Mouse (Mus musculus): ENCODE measurements around the gene Parva. TPM values are rescaled to one million over a fixed set of nuclear protein-coding genes. Genes with fewer than 3 reads are reported as not detected.

Gene Parva
- total and polyA plus RNA-seq, 3 experiments: 0.08 to 1.1 (median 0.15) TPM

DNA sequence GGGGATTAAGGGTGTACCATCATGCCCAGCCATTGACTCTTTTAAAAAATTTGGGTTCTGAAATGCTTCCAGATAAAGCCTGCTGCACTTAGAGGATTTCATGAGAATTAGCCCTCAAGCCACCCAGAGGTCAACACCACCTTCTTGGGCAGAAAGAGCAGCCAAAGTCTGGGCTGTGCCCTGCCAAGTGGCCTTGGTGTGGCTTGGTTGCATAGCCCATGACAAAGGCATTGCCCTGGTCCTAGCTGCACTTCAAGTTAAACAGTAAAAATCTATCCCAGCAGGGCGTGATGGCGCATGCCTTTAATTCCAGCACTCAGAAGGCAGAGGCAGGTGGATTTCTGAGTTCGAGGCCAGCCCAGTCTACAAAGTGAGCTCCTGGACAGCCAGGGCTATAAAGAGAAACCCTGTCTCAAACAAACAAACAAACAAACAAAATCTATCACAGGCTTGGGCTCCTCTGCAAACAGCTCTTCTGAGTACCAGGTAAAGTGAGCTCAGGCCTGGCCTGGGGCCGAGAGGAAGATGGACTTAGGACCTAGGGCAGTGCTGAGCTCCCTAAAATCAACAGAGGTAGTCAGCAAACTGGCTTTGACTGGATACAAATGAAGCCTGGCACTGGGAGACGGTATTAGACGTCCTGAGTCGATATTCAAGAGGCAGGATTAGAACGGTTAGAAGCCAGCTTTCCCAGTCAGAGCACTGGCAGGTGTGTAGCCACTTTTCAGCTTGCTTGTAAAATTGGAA, 22.8 kb downstream of the Parva start:
- no peak overlapping the region for H3K9ac ChIP-seq (ENCODE audit: insufficient read depth, low read depth)
- TF ChIP-seq MYC (IDR thresholded peaks at IDR 0.05; ENCODE audit: low read depth, low read length) (no peak), CHD1 (IDR thresholded peaks at IDR 0.05; ENCODE audit: low read depth, low read length) (no peak), E2F4 (IDR thresholded peaks at IDR 0.05; ENCODE audit: insufficient replicate concordance, low read depth, low read length) (no peak), RCOR1 (conservative IDR thresholded peaks at IDR 0.05; ENCODE audit: low read depth, low read length) (no peak), MAX (IDR thresholded peaks at IDR 0.05; ENCODE audit: low read length) (no peak), BHLHE40 (IDR thresholded peaks at IDR 0.05; ENCODE audit: low read depth, low read length) (no peak), CTCF (conservative IDR thresholded peaks at IDR 0.05 in 1 of 2, IDR thresholded peaks at IDR 0.05 in 1 of 2; ENCODE audit: low read depth in 2 of 2, low read length in 2 of 2) (no peak), CHD2 (IDR thresholded peaks at IDR 0.05; ENCODE audit: low read length) (no peak), JUN (IDR thresholded peaks at IDR 0.05; ENCODE audit: insufficient read depth, low read depth, low read length) (no peak), RAD21 (IDR thresholded peaks at IDR 0.05; ENCODE audit: low read depth, low read length) (no peak), MXI1 (IDR thresholded peaks at IDR 0.05; ENCODE audit: low read depth, low read length) (no peak), HCFC1 (IDR thresholded peaks at IDR 0.05; ENCODE audit: low read depth, low read length) (no peak), ETS1 (conservative IDR thresholded peaks at IDR 0.05; ENCODE audit: low read depth, low read length) (no peak), MAZ (IDR thresholded peaks at IDR 0.05; ENCODE audit: low read depth, low read length) (no peak), TCF12 (IDR thresholded peaks at IDR 0.05; ENCODE audit: low read depth, low read length) (no peak), PAX5 (IDR thresholded peaks at IDR 0.05; ENCODE audit: low read length) (no peak)
- no peak for DNase-seq (ENCODE audit: extremely low read depth)
- no peaks in the 10 kb centered on the region for H3K9me3 ChIP-seq (replicated peaks; ENCODE audit: low read length)
- no peak overlapping the region for H3K27ac ChIP-seq (ENCODE audit: insufficient read depth, low read depth)
- dilution Hi-C loops (cut with MboI; ENCODE audit: extremely low pct_ligation_motif_present, extremely low pct_unique_long_range_greater_than_20kb, low sequenced_read_pairs) (no loop called here), in situ Hi-C loops (cut with MboI; ENCODE audit: low pct_ligation_motif_present, low pct_unique_long_range_greater_than_20kb, low sequenced_read_pairs) (no loop called here)
- no peaks in the 10 kb centered on the region for H3K79me2 ChIP-seq (replicated peaks; ENCODE audit: control insufficient read depth, extremely low read depth, insufficient read depth, poor library complexity, severe bottlenecking)
- no peaks in the 10 kb centered on the region for H3K36me3 ChIP-seq (replicated peaks in 1 of 2; ENCODE audit: control insufficient read depth in 1 of 2, insufficient read depth in 1 of 2, low read length in 1 of 2)
- no peak overlapping the region for H3K4me2 ChIP-seq (ENCODE audit: insufficient read depth, low read depth, poor library complexity, severe bottlenecking)
- no peak overlapping the region for H3K4me3 ChIP-seq (replicated peaks in 1 of 3; ENCODE audit: low read depth in 2 of 3, low read length in 2 of 3, poor library complexity in 1 of 3)
- no peaks in the 10 kb centered on the region for H3K4me1 ChIP-seq (ENCODE audit: control insufficient read depth in 1 of 2, insufficient read depth in 2 of 2)
- no peaks in the 10 kb centered on the region for H3K27me3 ChIP-seq (replicated peaks)

DNA sequence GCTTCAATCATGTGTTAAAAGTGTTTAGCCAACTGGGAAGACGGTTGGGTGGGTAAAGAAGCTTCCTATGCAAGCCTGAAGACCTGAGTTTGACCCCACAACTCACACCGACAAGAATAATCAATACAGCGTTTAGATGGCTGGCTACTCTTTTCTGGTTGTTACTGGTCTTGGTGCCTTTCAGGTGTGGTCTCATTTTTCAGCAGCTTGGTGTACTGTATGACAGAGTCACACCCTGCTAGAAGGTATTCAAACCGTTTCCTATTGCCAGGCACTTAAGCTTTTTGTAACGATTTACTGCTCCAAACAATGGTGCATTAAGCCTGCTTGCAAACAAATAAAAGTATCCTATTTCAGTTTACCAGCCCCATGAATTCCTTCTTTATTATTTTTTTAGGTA, 25.2 kb downstream of the Parva start:
- no peaks in the 10 kb centered on the region for H3K36me3 ChIP-seq (replicated peaks in 1 of 2; ENCODE audit: control insufficient read depth in 1 of 2, insufficient read depth in 1 of 2, low read length in 1 of 2)
- no peak for TF ChIP-seq ZC3H11A (IDR thresholded peaks at IDR 0.05; ENCODE audit: low read depth, low read length)
- no peak for TF ChIP-seq MAX (IDR thresholded peaks at IDR 0.05; ENCODE audit: low read length)
- no peak for TF ChIP-seq MYC (IDR thresholded peaks at IDR 0.05; ENCODE audit: low read depth, low read length)
- no peak for TF ChIP-seq MAFK (IDR thresholded peaks at IDR 0.05; ENCODE audit: insufficient replicate concordance, low read length)
- no peak for TF ChIP-seq RCOR1 (conservative IDR thresholded peaks at IDR 0.05; ENCODE audit: low read depth, low read length)
- TF ChIP-seq USF1 (IDR thresholded peaks at IDR 0.05; ENCODE audit: low read depth, low read length): no peak
- in situ Hi-C loops (cut with MboI; ENCODE audit: low pct_ligation_motif_present, low pct_unique_long_range_greater_than_20kb, low sequenced_read_pairs) (no loop called here), dilution Hi-C loops (cut with MboI; ENCODE audit: extremely low pct_ligation_motif_present, extremely low pct_unique_long_range_greater_than_20kb, low sequenced_read_pairs) (no loop called here)
- H3K27me3 ChIP-seq (replicated peaks): no peaks in the 10 kb centered on the region
- H3K4me1 ChIP-seq (ENCODE audit: control insufficient read depth in 1 of 2, insufficient read depth in 2 of 2): no peaks in the 10 kb centered on the region
- H3K79me2 ChIP-seq (replicated peaks; ENCODE audit: control insufficient read depth, extremely low read depth, insufficient read depth, poor library complexity, severe bottlenecking): no peaks in the 10 kb centered on the region
- no peaks in the 10 kb centered on the region for H3K9me3 ChIP-seq (replicated peaks; ENCODE audit: low read length)
- no peak overlapping the region for H3K4me3 ChIP-seq (replicated peaks in 1 of 3; ENCODE audit: low read depth in 2 of 3, low read length in 2 of 3, poor library complexity in 1 of 3)
- H3K27ac ChIP-seq (ENCODE audit: insufficient read depth, low read depth): no peak overlapping the region
- H3K9ac ChIP-seq (ENCODE audit: insufficient read depth, low read depth): no peak overlapping the region
- no peak overlapping the region for H3K4me2 ChIP-seq (ENCODE audit: insufficient read depth, low read depth, poor library complexity, severe bottlenecking)
- DNase-seq (ENCODE audit: extremely low read depth): no peak
